Mouse (Mus musculus) heart, adult 11 months (tissue): ENCODE measurements at regions not wholly inside any gene's neighbourhood (a gene's known extent, or its start where the extent isn't known, plus 50 kb on each side); places are given as distances from the start of the nearest gene placed in this dataset.
"Not testable (repeated sequence)": the region's sequence is repeated elsewhere in the genome, so short reads cannot be mapped to it uniquely, and the experiment has no call there.

ENCODE experiments used
- DNase-seq: peaks from one replicate; pipeline ENCODE4 v3.0.0; 2022

DNA sequence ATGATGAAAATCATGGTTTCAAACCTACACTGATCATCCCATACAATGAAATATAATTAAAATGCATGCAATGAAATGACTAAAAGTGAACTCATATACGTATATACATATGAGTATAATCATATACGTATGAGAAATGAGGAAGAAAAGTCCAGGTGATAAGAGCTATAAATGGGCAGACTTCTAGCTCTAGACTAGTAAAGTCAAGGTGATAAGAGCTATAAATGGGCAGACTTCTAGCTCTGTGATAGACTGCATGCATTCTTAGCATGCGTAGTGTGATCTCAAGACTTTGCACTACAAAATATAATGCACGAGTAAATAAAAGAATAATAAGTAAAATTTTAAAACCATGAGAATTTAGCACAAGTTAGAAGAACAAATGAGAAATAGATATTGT lies 606.2 kb upstream of the Gpc5 start:
- DNase-seq, result no peak

DNA sequence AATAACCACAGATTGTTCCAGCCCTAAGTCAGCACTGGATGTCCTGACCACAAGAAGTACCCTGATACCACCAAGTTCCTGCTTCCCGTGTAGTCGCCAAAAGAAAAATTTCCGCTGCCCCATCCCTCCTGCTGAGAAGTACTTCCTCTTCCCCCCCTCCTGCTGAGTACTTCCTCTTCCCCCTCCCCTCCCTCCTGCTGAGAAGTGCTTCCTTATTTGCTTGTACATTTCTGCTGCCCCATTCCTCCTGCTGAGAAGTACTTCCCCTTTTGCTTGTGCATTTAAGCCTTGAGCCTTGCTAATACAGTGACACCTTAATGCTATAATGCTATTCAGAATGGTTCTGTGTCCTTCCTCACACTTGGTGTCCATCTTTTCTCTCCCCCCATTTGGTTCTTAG lies 598.6 kb upstream of the Gpc5 start:
- DNase-seq, result not testable (repeated sequence)

DNA sequence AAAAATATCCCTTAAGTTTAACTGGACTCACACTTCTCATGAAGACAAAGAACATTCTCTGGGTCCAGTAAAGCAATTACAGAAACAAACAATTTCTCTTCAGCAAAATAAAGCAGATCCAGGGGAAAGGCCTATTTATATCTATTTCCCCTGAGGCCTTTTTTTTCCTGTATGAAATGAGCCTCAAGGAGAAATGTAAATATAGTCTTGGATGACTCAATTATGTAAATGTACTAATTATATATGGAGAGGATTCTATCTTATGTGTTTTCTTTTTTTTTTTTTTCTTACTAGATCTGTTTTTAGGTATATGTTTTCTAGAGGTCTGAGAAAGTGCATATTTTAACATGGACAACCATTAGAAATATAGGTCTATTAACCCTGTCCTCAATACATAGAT lies 587.0 kb upstream of the Gpc5 start:
- DNase-seq, result no peak

DNA sequence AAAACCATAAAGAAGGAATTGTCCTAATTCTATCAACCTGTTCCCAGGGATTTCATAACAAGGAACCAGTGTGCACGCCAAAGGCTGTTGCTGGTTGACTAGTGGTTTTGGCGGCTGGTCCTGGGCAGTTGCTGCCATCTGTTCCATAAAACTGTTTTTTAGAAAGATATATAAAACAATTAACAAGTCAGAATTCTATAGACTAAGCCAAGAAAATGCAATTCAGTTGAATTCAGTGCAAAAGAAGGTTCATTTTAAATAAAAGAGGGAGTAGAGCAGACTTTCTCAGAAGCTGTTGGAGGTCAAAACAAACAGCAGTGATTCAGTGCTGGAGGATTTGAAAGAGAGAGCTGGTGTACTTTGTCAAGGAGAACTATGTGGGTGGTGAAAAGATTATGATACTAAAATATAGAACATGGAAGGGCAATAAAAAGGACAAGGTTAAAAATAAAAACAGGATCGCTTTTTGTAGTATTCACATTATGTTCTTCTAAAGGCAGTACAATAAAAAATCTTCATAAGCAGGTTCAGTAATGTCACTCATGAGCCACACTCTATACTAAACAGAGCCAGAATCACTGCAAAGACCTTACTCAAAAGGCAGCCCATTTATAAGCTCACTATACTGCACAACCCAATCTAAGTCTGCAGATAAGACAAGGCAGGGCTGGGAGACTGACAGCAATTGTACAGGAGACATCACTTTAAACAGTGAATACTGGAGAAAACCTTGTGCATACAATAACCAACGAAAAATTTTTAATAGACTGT lies 543.9 kb upstream of the Gpc5 start:
- DNase-seq, result no peak

DNA sequence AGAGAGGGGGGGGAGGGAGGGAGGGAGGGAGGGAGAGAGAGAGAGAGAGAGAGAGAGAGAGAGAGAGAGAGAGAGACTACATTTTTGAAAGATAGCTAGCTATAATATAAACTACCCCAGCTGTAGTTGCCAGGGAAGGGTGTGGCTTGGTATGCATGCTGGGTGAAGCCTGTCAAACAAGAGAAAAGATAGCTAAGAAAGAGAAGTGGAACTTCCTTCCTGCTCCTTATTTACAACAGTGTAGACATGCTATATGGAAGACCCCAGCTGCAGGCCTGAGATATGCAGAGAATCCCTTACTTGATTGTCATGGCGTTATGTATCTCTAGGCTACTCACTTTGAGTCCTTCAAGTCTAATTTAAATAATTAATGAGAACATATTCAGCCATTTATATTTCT lies 542.9 kb upstream of the Gpc5 start:
- no peak for DNase-seq

DNA sequence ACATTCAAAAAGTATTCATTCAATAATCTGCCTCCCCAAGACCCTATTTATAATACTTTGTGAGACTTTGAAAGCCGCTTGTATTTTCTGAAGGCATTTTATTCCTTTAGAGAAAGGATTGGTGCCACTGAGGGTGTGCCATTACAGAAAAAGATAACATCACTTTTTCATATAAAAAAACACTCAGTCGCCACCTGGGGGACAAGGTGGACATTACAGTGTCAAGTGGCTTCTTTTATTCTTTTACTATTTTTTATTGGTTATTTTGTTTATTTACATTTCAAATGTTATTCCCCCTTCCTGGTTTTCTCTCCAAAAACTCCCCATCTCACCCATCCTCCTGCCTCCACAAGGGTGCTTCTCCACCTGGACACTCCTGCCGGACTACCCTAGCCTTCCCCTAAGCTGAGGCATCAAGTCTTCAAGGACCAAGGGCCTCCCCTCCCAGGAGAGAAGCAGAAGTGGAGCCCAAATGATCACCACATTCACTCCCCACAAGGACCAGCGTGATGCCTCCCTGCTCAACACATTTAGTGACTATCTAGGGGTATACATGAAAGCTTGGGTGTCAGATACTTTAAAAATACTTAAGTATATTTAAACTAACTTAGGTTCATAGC lies 525.5 kb upstream of the Gpc5 start:
- DNase-seq, result peak; percentile 54

DNA sequence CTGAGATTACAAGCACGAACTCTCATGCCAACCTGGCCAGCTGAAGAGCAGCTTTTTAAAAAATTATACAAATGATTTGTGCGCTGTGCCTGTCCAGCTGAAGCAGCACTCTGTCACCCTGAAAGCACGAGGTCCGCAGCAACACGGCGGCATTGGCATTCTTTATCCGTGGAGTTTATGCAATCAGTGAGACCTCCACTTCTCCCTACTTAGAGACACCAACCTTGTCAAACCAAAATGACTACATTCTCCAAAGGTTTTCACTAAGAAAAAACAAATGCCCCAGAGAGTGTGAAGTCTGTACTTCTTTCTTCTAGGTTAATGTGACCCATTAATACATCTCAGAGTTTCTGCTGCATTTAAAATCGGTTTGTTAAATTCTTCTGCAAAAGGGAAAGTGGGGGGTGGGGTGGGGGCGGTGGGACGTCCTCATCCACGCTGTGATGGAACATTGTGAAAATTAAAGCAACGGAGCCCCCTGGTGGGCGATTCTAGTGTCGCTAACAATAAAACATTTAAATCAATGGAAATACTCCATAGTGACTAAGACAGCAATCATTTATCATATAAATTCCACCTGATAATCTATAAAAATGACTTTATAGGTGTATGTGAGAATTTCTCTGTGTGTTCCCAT lies 524.2 kb upstream of the Gpc5 start:
- peak; percentile 71 for DNase-seq

DNA sequence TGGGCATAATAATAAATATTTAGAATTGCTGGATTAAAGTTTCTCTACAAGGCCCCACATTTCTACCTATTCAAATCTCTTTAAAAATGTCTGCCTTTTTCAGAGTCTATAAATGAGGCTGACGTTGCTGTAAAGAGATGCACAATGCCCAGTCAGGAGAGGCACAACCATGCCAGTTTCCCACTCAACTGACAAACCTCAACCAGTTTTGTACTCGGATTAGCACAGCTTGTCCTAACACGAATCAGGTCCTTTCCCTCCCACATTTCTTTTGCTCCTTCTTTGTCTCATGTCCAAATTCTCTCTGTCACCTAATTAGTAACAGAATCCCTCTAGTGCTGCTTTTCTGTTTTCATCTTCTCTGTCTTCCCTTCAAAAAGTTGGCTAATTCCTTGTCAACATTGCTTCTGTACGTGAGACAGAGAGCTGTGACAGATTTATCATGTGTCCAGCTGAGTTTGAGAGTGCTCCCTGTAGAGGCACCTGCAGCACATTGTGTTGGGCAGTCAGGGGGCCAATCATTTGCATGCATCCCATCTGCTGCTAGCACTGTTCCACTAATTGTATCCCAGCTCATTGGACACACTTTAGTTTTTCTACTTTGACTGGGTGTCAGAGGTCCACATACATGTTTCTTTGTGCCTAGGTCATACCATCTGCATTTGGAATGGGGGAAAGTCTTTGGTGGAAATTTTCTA lies 504.5 kb upstream of the Gpc5 start:
- DNase-seq, result no peak

DNA sequence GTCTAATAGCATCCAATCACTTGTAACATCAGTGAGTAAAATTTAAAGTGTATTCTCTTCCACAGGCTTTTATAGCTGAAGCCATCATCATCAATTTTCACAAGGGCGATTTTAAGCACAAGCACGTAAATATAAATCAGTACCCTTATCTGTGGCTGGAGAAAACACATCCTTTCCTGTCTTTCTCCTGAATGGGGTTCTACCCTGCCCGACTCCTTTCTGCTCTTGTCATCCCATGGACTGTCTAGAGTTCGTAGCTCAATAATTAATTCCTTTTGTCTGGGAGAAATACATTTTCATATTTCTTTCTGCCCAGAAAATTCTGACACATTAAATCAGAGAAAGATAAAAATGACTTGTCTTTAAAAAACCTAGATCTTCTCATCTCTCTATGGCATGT lies 482.7 kb upstream of the Gpc5 start:
- no peak for DNase-seq

DNA sequence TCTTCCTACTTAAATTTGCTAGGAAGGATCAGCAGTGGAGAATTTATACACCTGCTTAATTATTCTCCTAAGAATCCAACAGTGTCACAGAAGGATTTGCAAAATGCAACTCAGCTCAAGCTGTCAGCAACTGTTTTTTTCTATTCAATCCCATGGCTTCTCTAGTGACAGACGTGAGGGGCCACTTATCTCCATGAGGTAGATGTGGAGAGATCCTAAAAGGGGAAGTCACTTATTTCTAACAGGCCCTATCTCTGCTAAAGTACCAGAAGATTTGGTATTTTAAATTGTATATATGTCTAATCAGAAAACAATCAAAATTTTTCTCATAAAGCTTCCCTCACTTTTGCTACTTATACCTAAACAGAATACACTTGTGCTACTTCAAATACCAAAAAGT lies 479.6 kb upstream of the Gpc5 start:
- no peak for DNase-seq

DNA sequence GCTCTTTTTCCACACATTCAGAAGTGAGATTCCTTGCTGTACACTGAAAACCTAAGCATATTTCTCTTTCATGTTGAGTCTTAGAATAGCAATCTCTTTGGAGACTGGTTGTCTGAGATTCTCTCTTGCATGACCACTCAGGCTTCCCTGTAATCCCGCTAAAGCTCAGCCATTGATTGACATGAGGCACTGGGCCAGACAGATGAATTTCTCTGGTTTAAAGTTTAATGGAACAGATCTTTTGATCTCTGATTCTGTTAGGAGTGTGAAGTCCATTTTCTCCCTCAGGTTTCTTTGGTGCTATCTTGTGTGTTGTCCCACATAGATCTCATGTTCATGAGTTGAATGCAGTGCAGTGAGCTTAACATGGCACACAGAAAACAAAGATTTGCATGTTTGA lies 435.4 kb upstream of the Gpc5 start:
- no peak for DNase-seq

DNA sequence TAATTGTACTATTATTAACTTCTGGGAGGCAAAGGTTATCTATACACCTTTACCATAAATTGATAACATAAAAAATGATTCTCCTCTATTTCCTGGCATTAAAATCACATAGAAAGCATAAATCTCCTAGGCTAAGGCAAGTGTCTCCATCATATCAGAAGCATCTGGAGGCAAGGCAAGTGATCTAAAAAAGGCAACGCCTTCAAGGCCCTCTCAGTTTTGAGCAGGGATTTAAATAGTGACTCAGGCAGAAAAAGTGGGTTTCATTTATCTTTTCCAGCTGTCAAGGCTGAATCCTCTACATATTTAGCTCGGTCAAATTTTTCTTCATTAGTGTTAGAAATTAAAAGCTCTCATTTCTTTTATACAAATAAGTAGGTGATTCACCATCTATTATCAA lies 430.0 kb upstream of the Gpc5 start:
- no peak for DNase-seq

DNA sequence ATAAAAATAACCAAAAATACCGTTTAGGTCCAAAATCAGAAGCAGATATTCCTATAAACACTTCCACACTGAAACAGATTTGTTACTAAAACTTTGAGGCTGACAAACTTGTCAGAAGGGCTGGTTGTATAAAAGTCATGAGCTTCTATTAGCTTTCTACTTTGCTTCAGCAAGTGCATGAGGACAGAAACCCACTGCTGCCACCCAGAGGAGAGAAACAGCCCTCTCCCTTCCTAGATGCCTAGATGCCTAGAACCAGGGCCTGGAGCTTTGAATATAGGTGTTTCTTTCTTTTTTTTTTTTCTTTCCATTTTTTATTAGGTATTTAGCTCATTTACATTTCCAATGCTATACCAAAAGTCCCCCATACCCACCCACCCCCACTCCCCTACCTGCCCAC lies 406.9 kb upstream of the Gpc5 start:
- no peak for DNase-seq

DNA sequence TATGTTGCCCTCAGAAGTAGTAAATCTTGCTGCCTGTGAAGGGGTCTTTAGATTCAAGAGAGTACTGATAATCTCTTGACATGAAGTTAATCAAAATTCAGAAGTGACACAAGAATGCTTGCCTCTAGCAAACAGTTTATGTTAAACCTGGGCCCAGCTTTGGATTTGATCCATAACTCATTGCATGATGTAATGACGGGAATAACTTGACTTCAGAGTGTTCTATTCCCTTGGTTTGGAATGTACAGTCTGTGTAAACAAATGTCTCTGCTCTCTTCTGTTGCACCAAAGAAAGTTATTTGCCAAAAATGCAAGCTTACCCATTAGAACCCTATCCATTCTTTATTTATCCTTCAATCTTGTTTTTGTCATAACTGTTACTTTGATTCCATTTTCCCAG lies 397.1 kb upstream of the Gpc5 start:
- DNase-seq, result no peak

DNA sequence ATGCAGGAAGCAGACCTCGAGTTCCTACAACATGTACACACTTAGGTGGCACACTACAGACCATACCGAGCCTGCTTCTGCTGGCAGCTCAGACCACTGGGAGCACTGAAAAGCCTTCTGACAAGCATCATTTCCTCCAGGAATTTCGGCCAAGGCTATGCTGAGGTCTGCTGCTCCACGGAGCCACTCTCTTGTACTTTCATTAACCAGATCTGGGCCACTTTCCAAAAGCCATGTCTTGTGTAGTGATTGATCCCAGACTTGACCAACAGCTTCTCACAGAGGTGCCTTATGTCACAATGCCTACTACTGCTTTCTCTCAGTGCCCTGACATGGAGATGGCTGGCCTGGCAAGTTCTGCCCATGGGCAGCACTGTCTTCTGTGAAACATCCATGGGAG lies 394.5 kb upstream of the Gpc5 start:
- no peak for DNase-seq

DNA sequence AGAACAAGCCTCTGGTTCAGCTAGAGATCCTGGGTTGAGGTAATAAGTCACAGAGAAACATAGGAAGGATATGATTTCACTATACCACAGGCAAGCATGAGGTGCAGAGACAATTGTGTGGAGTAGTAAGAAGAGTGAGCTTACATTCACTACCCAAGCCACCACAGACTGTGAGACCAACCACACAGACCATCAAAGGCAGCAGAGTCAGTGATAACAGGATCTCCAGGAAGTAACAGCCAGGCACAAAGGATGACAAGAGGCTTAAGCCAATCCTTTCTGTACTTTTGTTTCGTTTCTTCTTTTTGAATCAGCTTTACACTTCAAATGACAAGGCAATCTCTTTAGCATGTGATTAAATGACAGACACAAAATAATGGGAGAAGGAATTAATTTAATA lies 368.9 kb upstream of the Gpc5 start:
- DNase-seq, result no peak

DNA sequence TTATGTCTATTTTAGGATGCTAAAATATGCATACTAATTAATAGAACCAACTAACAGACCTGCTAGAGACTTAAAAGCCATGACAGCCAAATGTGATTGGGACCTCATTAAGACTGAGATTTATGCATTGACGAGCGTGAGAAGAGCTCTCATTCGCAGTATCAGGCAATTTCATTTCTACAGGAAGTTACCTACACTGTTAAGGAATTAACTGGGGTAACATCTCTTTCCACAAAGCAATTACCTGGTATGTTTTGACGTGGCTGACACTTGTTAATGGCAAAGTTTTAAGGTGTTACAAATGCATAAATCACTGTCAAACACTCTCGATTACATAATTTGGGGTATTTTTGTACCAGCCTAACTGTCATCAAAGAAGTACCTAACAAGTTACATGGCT lies 324.7 kb upstream of the Gpc5 start:
- no peak for DNase-seq

DNA sequence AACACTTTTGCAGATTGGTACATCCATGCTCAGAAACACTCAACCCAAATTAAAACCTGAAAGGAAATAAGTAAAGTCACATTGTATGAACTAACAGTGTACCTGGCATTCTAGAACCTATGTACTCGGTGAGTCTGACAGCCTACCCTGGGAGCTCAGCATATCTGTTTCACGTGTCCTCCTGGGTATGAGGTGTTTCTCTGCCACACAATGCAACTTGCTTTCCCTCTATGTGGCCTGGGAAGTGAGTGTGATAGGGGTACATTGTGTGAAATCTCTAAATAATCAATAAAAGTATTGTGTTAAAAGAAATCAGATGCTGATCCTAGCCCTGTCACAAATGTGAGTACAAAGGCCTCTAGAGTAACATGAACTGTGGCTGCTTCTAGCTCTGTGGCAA lies 315.3 kb upstream of the Gpc5 start:
- no peak for DNase-seq

DNA sequence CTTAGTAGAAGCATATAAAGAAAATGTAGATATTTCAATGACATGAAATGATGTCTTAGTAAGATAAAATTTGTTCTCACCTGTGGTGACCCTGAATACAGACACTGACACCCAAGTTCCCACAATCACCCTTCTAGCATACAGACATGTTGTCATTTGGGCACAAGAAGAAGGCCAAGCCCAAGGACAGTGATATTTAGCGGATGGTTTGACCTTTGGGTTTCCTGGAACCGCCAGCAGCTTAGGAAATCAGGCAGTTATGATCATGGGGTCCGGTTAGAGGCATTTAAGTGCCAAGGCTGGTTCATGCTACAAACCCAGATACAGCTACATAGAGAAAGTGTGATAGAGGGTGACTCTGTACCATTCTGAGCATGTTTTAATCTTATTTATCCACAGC lies 310.2 kb upstream of the Gpc5 start:
- DNase-seq, result no peak

DNA sequence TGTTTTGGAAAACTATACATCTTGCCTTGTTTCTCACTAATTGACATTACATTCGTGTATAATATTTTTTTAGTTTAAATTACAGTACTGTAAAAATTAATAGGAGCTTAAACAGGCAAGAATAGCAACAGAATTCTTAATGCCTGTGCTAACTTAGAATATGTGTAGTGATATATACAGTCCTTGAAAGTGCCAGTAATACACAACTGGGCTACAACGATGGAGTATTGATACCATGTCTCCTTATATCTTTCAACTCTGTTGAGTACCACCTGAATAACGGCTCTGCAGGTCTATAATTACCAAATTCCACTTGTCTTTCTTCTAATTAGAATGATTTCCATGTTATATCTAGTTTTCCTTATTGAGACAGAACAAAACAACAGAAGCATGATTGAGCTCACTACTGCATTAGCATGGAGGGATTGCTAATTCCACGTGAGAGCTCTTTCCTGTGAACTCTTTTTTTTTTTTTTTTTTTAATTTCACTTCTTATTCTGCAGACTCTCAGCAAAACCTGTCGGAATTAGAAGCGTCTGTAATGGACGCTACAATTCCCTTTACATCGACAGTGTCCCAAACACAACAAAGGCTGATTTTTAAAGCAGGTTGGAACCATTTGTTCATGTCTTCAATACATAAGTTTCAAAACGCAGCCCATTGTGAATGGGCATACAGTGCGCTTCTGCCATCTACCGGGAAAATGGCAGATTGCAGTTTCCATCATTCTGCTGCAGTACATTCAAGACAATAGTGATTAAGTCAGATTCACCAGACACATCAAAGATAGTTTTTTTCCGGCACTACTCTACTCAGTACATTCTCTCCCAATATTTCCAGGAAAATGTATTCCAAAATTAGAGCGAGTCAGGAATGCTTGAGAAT lies 300.8 kb upstream of the Gpc5 start:
- DNase-seq, result no peak

DNA sequence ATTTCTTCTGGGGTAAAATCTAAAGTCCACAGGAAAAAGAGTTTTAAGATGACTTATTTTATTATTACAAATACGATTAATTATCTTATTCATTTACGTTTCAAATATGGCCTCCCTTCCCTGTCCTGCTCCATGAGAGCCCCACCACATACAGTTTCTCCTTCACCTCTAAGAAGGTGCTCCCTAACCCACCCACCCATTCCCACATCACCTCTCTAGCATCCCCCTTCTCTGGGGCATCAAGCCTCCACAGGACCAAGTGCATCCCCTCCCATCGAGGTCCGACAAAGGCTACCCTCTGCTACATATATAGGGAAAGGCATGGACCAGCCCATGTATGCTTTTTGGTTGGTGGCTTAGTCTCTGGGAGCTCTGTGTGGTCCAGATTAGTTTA lies 300.2 kb upstream of the Gpc5 start:
- no peak for DNase-seq

DNA sequence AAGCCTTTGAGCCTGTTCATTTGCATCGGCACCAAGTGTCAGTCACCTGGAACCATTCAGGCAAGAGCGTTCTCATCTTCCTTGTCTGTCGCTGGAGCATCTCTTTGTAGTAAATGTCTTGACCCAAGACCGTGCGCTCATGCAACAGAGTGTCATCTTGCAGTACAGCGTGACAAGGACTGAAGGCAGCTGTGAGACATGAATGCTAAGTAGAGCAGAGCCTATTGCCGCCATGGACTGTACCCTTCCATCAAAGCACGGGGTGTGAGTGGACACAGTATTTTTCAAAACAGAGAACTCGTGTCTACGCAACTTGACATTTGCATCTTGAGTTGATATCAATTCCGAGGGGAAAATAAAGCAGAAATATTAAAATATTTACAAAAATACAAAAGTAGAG lies 287.4 kb upstream of the Gpc5 start:
- DNase-seq, result peak; percentile 74

DNA sequence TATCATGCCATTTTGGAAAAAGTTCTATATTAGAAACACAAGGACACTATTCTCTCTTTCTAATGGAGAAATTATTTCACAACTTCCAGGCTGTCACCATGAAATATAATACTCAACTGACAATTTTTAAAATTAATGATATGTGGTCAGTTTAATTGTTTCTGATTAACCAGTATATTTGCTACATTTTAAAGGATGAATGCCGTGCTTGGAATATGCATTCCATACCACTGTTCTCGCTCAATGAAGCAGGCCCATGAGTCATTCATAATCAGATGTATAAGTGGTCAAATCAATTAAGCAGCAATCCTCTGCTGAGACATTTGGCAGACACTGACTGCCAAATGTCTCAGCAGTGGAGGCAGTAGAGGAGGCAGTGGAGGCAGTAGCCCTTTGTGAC lies 283.4 kb upstream of the Gpc5 start:
- no peak for DNase-seq
